Mouse (Mus musculus) stomach, postnatal 0 days (tissue): ENCODE measurements at regions not wholly inside any gene's neighbourhood (a gene's known extent, or its start where the extent isn't known, plus 50 kb on each side); places are given as distances from the start of the nearest gene placed in this dataset.

Experiments used
- ATAC-seq: fragments of 200-750 bp; cut with Nextera tagmentation; 2 replicates; pipeline ENCODE4 v1.8.0; 2017; ENCODE audit not compliant: low FRiP score, low TSS enrichment
- DNase-seq: peaks from one replicate; pipeline ENCODE4 v3.0.0-alpha.2; 2016; ENCODE audit warnings: low spot score
- H3K27ac ChIP-seq: fragments of 300-500 bp; sonication (generic); replicated peaks from 2 replicates; pipeline ENCODE4 v1.5.1; 2014; ENCODE audit warnings: mild to moderate bottlenecking, control low read depth
- H3K27me3 ChIP-seq: fragments of 300-500 bp; sonication (generic); 2 replicates; pipeline ENCODE4 v1.6.1; 2014; ENCODE audit warnings: low read length; ENCODE audit not compliant: control insufficient read depth, insufficient read depth
- H3K36me3 ChIP-seq: fragments of 300-500 bp; sonication (generic); 2 replicates; pipeline ENCODE4 v1.6.1; 2014; ENCODE audit warnings: low read length, mixed read lengths; ENCODE audit not compliant: control insufficient read depth, insufficient read depth
- H3K4me1 ChIP-seq: fragments of 300-500 bp; sonication (generic); replicated peaks from 2 replicates; pipeline ENCODE4 v1.6.1; 2014; ENCODE audit warnings: antibody characterized with exemption; ENCODE audit not compliant: control insufficient read depth, insufficient read depth
- H3K4me2 ChIP-seq: fragments of 300-500 bp; sonication (generic); replicated peaks from 2 replicates; pipeline ENCODE4 v1.6.1; 2014; ENCODE audit warnings: low read depth, mild to moderate bottlenecking, control low read depth, moderate library complexity
- H3K4me3 ChIP-seq: fragments of 300-500 bp; sonication (generic); 2 replicates; pipeline ENCODE4 v1.5.1; 2014; ENCODE audit warnings: low read depth, low read length, control low read depth
- H3K9ac ChIP-seq: fragments of 300-500 bp; sonication (generic); 2 replicates; pipeline ENCODE4 v1.6.1; 2014; ENCODE audit warnings: mild to moderate bottlenecking, low read length, control low read depth, mixed read lengths
- H3K9me3 ChIP-seq: fragments of 300-500 bp; sonication (generic); 2 replicates; pipeline ENCODE4 v1.6.1; 2016; ENCODE audit warnings: low read length; ENCODE audit not compliant: control insufficient read depth
- CTCF ChIP-seq: IDR thresholded peaks from 2 replicates; pipeline ENCODE4 v1.5.1; 2016; ENCODE audit warnings: antibody characterized with exemption, low read depth, mild to moderate bottlenecking, moderate library complexity
- EP300 ChIP-seq: optimal IDR thresholded peaks from 2 replicates; pipeline ENCODE3; 2016; ENCODE audit warnings: antibody characterized with exemption
- WGBS: fragments of 180-500 bp; shearing (Covaris S2); extraction: QIAGEN DNeasy Blood & Tissue Kit; methylation state at CpG from one replicate; pipeline ENCODE4 v1.1.7; 2014; 5-methylcytosine and 5-hydroxymethylcytosine counted together

DNA sequence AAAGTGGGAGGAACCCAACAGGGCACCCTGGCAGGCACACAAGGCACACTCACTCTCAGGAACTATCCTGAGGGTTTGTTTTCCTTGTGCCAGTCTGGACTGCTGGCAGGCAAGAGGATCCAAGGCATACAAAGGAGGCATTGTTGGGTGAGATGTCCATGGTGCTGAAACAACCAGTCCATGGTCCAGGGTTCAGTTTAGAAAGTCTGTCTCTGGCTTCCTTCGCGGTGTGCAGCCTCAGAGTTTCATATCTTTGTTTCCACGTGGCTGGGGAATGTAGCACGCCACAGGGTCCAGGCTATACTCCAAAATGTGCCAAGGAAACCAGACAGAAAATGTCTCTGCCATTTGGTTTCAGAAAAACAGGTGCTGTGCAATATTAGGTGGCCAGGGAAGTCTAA, 122.6 kb downstream of the Cbln1 start:
- no peaks in the 10 kb centered on the region for H3K27me3 ChIP-seq
- H3K9ac ChIP-seq = no peak overlapping the region
- H3K9me3 ChIP-seq = no peaks in the 10 kb centered on the region
- ATAC-seq = no peak
- no peaks in the 10 kb centered on the region for H3K4me1 ChIP-seq
- H3K4me2 ChIP-seq = no peak overlapping the region
- H3K27ac ChIP-seq = no peak overlapping the region
- TF ChIP-seq CTCF = no peak
- TF ChIP-seq EP300 = no peak
- no peak overlapping the region for H3K4me3 ChIP-seq
- peak; percentile 17 for DNase-seq
- no peaks in the 10 kb centered on the region for H3K36me3 ChIP-seq
- WGBS = 44% methylated on average over 4 of the region's 4 CpGs

DNA sequence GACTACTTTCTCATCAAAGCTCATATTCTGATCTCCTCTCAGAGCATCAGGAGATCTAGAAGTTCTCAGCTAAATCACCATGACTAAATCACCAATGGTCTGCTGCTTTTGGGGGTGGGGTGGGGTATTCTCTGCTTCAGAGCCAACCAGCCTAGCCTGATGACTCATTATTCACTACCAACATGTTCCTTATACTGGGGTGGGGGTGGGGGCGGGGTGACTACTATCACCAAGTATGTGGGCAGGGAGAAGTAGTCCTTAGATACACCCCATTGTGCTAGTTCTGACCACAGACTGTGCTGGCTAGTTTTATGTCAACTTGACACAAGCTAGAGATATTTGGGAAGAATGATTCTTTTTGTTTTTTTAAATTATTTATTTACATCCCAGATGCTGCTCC, 143.0 kb downstream of the Cbln1 start:
- TF ChIP-seq CTCF = no peak
- no peak for TF ChIP-seq EP300
- H3K27ac ChIP-seq = no peak overlapping the region
- no peak overlapping the region for H3K4me3 ChIP-seq
- WGBS = 68% methylated on average over 1 of the region's 1 CpGs
- no peak overlapping the region for H3K4me2 ChIP-seq
- ATAC-seq (no peak), DNase-seq (no peak)
- H3K4me1 ChIP-seq = no peaks in the 10 kb centered on the region
- H3K36me3 ChIP-seq = no peaks in the 10 kb centered on the region
- no peak overlapping the region for H3K9ac ChIP-seq
- no peaks in the 10 kb centered on the region for H3K9me3 ChIP-seq
- no peaks in the 10 kb centered on the region for H3K27me3 ChIP-seq

DNA sequence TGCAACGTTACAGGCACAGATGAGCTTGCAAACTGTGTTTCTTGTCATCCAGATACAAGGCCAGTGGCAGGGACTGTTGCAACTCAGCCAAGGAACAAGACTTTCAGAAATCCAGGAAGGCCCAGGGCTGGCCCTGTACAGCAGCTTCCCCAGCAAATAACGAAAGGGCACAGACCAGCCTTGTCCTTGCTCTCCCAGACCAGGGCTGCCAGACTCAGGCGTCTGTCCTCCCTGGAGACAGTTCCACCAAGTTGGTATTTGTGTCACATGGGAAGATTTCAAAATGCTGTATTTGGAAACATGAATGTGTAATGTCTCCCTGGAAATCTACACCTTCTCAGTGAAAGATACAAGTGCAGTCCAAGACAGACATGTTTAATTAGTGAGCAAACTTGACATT, 157.8 kb downstream of the Cbln1 start:
- ATAC-seq = no peak

DNA sequence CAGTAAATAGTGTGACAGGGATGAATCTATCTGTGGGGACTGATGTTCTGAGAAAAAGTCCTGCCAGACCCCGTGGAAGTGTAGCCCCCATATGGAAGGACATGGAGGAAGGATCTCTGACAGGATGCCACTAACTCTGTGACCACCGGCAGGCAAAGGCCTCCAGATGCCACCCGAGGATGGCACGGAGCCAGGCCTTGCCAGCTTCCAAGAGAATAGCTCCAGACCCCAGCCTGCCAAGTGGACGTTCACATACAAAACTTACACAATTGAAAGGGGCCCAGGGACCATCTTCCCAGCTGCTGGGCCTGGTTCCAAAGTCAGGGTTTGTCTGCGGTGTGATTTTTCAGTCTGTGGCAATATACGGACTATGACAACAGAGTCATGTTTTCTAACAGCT, 161.1 kb downstream of the Cbln1 start:
- Histone ChIP-seq H3K36me3 (no peaks in the 10 kb centered on the region), H3K4me1 (no peaks in the 10 kb centered on the region), H3K9me3 (no peaks in the 10 kb centered on the region), H3K27me3 (no peaks in the 10 kb centered on the region), H3K27ac (no peak overlapping the region), H3K4me2 (no peak overlapping the region), H3K9ac (no peak overlapping the region), H3K4me3 (no peak overlapping the region)
- TF ChIP-seq EP300 (no peak), CTCF (no peak)
- no peak for ATAC-seq
- 66% methylated on average over 7 of the region's 7 CpGs for WGBS
- DNase-seq = no peak

More for the DNA sequence above, 157.8 kb downstream of the Cbln1 start:
- H3K4me1 ChIP-seq = no peaks in the 10 kb centered on the region
- DNase-seq = no peak
- WGBS = 35% methylated on average over 3 of the region's 3 CpGs
- H3K9ac ChIP-seq = no peak overlapping the region
- no peaks in the 10 kb centered on the region for H3K36me3 ChIP-seq
- no peak for TF ChIP-seq EP300
- no peaks in the 10 kb centered on the region for H3K27me3 ChIP-seq
- no peak overlapping the region for H3K4me3 ChIP-seq
- no peak overlapping the region for H3K4me2 ChIP-seq
- H3K9me3 ChIP-seq = no peaks in the 10 kb centered on the region
- no peak overlapping the region for H3K27ac ChIP-seq

DNA sequence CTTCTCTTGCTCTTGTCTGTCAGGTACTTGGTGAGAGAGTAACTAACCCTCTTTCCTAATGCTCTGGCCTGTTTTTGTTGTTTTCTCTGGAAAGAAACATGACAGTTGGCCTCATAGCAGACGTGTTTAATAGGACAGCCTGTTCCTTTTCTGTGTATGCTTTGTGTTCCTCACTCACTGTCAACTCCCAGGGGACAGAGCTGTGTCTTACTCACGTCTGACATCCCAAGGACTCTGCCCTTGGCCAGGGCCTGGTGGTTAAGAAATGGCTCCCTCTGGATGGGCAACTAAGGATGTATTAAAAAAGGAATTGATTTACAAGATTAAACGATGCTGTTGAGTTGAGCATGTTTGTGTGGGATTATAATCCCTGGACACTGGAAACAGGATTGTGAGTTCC, 164.1 kb downstream of the Cbln1 start:
- no peak overlapping the region for H3K9ac ChIP-seq
- DNase-seq = no peak
- 68% methylated on average over 3 of the region's 3 CpGs for WGBS
- ATAC-seq = no peak
- no peak overlapping the region for H3K27ac ChIP-seq
- H3K4me2 ChIP-seq = no peak overlapping the region
- no peaks in the 10 kb centered on the region for H3K4me1 ChIP-seq
- no peak for TF ChIP-seq CTCF
- TF ChIP-seq EP300 = no peak
- H3K36me3 ChIP-seq = no peaks in the 10 kb centered on the region
- no peaks in the 10 kb centered on the region for H3K27me3 ChIP-seq
- H3K4me3 ChIP-seq = no peak overlapping the region
- no peaks in the 10 kb centered on the region for H3K9me3 ChIP-seq

DNA sequence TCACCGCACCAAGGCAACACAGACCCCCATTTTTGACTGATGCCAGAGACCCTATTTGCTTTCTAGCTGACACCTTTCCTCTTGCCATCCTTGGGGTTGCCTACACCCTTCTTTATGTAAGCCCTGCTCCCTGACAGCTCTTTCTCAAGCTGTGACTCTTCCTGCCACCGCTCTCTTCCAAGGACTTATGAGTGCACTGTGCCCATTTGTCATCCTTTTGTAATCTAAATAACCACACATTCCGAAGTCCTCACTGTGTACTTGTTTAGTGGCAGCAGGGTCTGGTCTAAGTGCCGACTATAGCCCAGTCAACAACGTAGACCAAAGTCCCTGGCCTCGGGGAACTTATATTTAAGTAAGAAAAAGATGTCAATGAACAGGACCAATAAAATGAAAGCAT, 167.4 kb downstream of the Cbln1 start:
- ATAC-seq (no peak), DNase-seq (no peak)
- H3K4me1 ChIP-seq = no peaks in the 10 kb centered on the region
- TF ChIP-seq EP300 (no peak), CTCF (no peak)
- no peak overlapping the region for H3K9ac ChIP-seq
- H3K27me3 ChIP-seq = no peaks in the 10 kb centered on the region
- no peak overlapping the region for H3K4me2 ChIP-seq
- no peak overlapping the region for H3K27ac ChIP-seq
- WGBS = 66% methylated on average over 6 of the region's 6 CpGs
- H3K4me3 ChIP-seq = no peak overlapping the region
- no peaks in the 10 kb centered on the region for H3K36me3 ChIP-seq
- H3K9me3 ChIP-seq = no peaks in the 10 kb centered on the region

DNA sequence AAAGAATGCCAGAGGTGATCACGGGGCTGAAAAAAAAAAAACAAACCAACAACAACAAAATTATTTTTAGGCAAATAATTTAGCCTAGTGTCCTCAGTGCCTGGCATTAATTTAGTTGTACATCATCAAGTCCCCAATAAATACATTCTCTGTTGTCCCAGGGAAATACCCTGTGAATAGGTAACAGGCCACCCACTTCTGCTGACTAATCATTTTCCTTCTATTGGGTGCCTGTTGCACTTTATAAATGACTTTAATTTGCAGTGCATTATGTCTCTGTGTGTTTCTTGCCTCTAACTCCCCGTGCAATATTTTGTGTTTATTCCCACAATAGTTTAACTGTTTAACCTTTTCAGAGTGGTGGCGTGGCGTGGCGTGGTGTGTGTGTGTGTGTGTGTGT, 168.9 kb downstream of the Cbln1 start:
- no peak for TF ChIP-seq CTCF
- TF ChIP-seq EP300 = no peak
- Histone ChIP-seq H3K9me3 (no peaks in the 10 kb centered on the region), H3K4me1 (no peaks in the 10 kb centered on the region), H3K27me3 (no peaks in the 10 kb centered on the region), H3K4me2 (no peak overlapping the region), H3K4me3 (no peak overlapping the region), H3K27ac (no peak overlapping the region), H3K9ac (no peak overlapping the region), H3K36me3 (no peaks in the 10 kb centered on the region)
- ATAC-seq (no peak), DNase-seq (no peak)
- 85% methylated on average over 5 of the region's 5 CpGs for WGBS
